Mouse (Mus musculus): ENCODE data around the gene Nhej1. TPM values are rescaled to one million over a fixed set of nuclear protein-coding genes. Genes with fewer than 3 reads are reported as not detected.

Gene Nhej1
- total and polyA plus RNA-seq, 3 experiments = 1.7 to 5.2 TPM; not detected in 1

GRCm38 (mm10) chr1:74962126-74962852 lies 162.7 kb downstream of the Nhej1 start:
- no peak overlapping the region for H3K9ac ChIP-seq (ENCODE audit: control insufficient read depth, low read depth, low read length, poor library complexity, severe bottlenecking)
- no peak overlapping the region for H3K4me3 ChIP-seq (ENCODE audit: control insufficient read depth in 1 of 2, insufficient read depth in 1 of 2, low read depth in 2 of 2, low read length in 2 of 2)
- H3K9me3 ChIP-seq (replicated peaks; ENCODE audit: insufficient read depth, low read length) = no peaks in the 10 kb centered on the region
- no peaks in the 10 kb centered on the region for H3K79me2 ChIP-seq (ENCODE audit: control insufficient read depth, insufficient read depth, low read length, poor library complexity)
- H3K4me1 ChIP-seq (ENCODE audit: control insufficient read depth in 1 of 2, insufficient read depth in 2 of 2, low read length in 2 of 2) = no peaks in the 10 kb centered on the region
- H3K36me3 ChIP-seq (ENCODE audit: control insufficient read depth in 1 of 2, insufficient read depth in 2 of 2, low read length in 2 of 2) = no peaks in the 10 kb centered on the region
- TF ChIP-seq POLR2A (IDR thresholded peaks at IDR 0.05; ENCODE audit: control insufficient read depth in 1 of 2, insufficient read depth in 1 of 2, low read depth in 1 of 2, low read length in 2 of 2, poor library complexity in 1 of 2) (no peak), POLR2AphosphoS5 (IDR thresholded peaks at IDR 0.05; ENCODE audit: borderline replicate concordance, low read depth, low read length) (no peak), MAFK (IDR thresholded peaks at IDR 0.05; ENCODE audit: borderline replicate concordance, low read depth, low read length) (no peak), ELF1 (IDR thresholded peaks at IDR 0.05; ENCODE audit: low read depth, low read length) (no peak), MAZ (IDR thresholded peaks at IDR 0.05; ENCODE audit: low read depth, low read length) (no peak), ZNF384 (IDR thresholded peaks at IDR 0.05; ENCODE audit: low read depth, low read length) (no peak), HCFC1 (IDR thresholded peaks at IDR 0.05; ENCODE audit: low read depth, low read length) (no peak), CTCF (IDR thresholded peaks at IDR 0.05 in 2 of 3, conservative IDR thresholded peaks at IDR 0.05 in 1 of 3; ENCODE audit: control insufficient read depth in 1 of 3, insufficient read depth in 1 of 3, low read depth in 2 of 3, low read length in 3 of 3, poor library complexity in 1 of 3, severe bottlenecking in 1 of 3) (no peak), ZC3H11A (IDR thresholded peaks at IDR 0.05; ENCODE audit: low read depth, low read length) (no peak), MYC (IDR thresholded peaks at IDR 0.05; ENCODE audit: low read depth, low read length) (no peak), MEF2A (IDR thresholded peaks at IDR 0.05; ENCODE audit: extremely low read depth, insufficient replicate concordance, low read depth, low read length, poor library complexity, severe bottlenecking) (no peak), BHLHE40 (IDR thresholded peaks at IDR 0.05; ENCODE audit: borderline replicate concordance, low read depth, low read length) (no peak), JUND (IDR thresholded peaks at IDR 0.05; ENCODE audit: low read depth, low read length) (no peak), MYB (IDR thresholded peaks at IDR 0.05; ENCODE audit: low read depth, low read length) (no peak), EP300 (IDR thresholded peaks at IDR 0.05; ENCODE audit: low read depth in 1 of 2, low read length in 2 of 2) (no peak), GABPA (IDR thresholded peaks at IDR 0.05; ENCODE audit: low read depth, low read length) (no peak), USF1 (IDR thresholded peaks at IDR 0.05; ENCODE audit: low read depth, low read length) (no peak), ZMIZ1 (IDR thresholded peaks at IDR 0.05; ENCODE audit: low read depth, low read length) (no peak)
- H3K27ac ChIP-seq (ENCODE audit: control insufficient read depth, low read depth, low read length) = no peak overlapping the region
- DNase-seq (ENCODE audit: low read depth, low spot score) = no peak
- H3K27me3 ChIP-seq (ENCODE audit: control insufficient read depth in 1 of 2, insufficient read depth in 2 of 2, low read length in 2 of 2) = peaks cover 0 to 4% of the 10 kb centered on the region in 2 experiments; a peak in 2 of 4 replicates

- DNase-seq (ENCODE audit: low read depth, low spot score) = no peak
- H3K4me3 ChIP-seq (ENCODE audit: control insufficient read depth in 1 of 2, insufficient read depth in 1 of 2, low read depth in 2 of 2, low read length in 2 of 2) = no peak overlapping the region
- no peaks in the 10 kb centered on the region for H3K4me1 ChIP-seq (ENCODE audit: control insufficient read depth in 1 of 2, insufficient read depth in 2 of 2, low read length in 2 of 2)
- no peaks in the 10 kb centered on the region for H3K79me2 ChIP-seq (ENCODE audit: control insufficient read depth, insufficient read depth, low read length, poor library complexity)
- no peak overlapping the region for H3K9ac ChIP-seq (ENCODE audit: control insufficient read depth, low read depth, low read length, poor library complexity, severe bottlenecking)
- H3K27ac ChIP-seq (ENCODE audit: control insufficient read depth, low read depth, low read length) = no peak overlapping the region
- no peaks in the 10 kb centered on the region for H3K9me3 ChIP-seq (replicated peaks; ENCODE audit: insufficient read depth, low read length)
- H3K36me3 ChIP-seq (ENCODE audit: control insufficient read depth in 1 of 2, insufficient read depth in 2 of 2, low read length in 2 of 2) = no peaks in the 10 kb centered on the region
- no peak for TF ChIP-seq ZNF384 (IDR thresholded peaks at IDR 0.05; ENCODE audit: low read depth, low read length)
- no peak for TF ChIP-seq E2F4 (IDR thresholded peaks at IDR 0.05; ENCODE audit: borderline replicate concordance, low read depth, low read length)
- no peak for TF ChIP-seq BHLHE40 (IDR thresholded peaks at IDR 0.05; ENCODE audit: borderline replicate concordance, low read depth, low read length)
- no peak for TF ChIP-seq MEF2A (IDR thresholded peaks at IDR 0.05; ENCODE audit: extremely low read depth, insufficient replicate concordance, low read depth, low read length, poor library complexity, severe bottlenecking)
- TF ChIP-seq TAL1 (IDR thresholded peaks at IDR 0.05; ENCODE audit: low read length) = no peak
- TF ChIP-seq NRF1 (IDR thresholded peaks at IDR 0.05; ENCODE audit: insufficient read depth, low read depth, low read length, poor library complexity, severe bottlenecking) = no peak
- TF ChIP-seq POLR2AphosphoS2 (IDR thresholded peaks at IDR 0.05; ENCODE audit: low read length) = no peak
- no peak for TF ChIP-seq CHD1 (IDR thresholded peaks at IDR 0.05; ENCODE audit: low read depth, low read length)
- no peak for TF ChIP-seq USF2 (IDR thresholded peaks at IDR 0.05; ENCODE audit: borderline replicate concordance in 1 of 2, insufficient read depth in 1 of 2, low read depth in 1 of 2, low read length in 2 of 2)
- TF ChIP-seq TCF12 (IDR thresholded peaks at IDR 0.05; ENCODE audit: low read depth, low read length) = no peak
- no peak for TF ChIP-seq HCFC1 (IDR thresholded peaks at IDR 0.05; ENCODE audit: low read depth, low read length)
- no peak for TF ChIP-seq JUND (IDR thresholded peaks at IDR 0.05; ENCODE audit: low read depth, low read length)
- no peak for TF ChIP-seq TBP (IDR thresholded peaks at IDR 0.05; ENCODE audit: low read depth, low read length)
- H3K27me3 ChIP-seq (ENCODE audit: control insufficient read depth in 1 of 2, insufficient read depth in 2 of 2, low read length in 2 of 2) = peaks cover 0 to 6% of the 10 kb centered on the region in 2 experiments; a peak in 2 of 4 replicates
Observed at GRCm38 (mm10) chr1:74961722-74962121, 163.3 kb downstream of the Nhej1 start.
